Mouse (Mus musculus) cerebral cortex, adult 2 months (tissue): ENCODE measurements around the gene Tmem40.

Experiments
- WGBS: fragments of 180-500 bp; shearing (Covaris S2); methylation state at CpG from one replicate; pipeline ENCODE4 v1.1.7; 2018; 5-methylcytosine and 5-hydroxymethylcytosine counted together

The Tmem40 gene

DNA sequence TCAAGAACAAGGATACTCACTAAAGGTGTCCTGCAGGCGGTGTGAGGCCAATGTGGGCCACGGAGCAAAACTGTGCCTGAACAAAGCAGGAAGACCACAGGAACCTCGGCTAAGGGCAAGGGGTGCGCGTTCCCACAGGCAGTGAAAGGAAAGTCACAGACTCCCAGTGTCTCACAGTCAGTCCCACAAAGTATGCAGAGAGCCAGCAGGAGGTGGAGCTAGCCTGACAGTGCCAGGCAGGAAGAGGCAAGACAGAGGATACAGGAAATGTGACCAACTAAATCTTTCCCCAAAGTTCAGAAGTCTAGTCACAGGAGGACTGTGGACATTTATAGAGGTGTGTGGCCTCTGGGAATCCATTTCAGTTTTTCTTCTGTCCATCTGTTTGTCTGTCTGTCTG, 59.3 kb downstream of the Tmem40 start:
- WGBS: 77% methylated on average over 5 of the region's 5 CpGs

DNA sequence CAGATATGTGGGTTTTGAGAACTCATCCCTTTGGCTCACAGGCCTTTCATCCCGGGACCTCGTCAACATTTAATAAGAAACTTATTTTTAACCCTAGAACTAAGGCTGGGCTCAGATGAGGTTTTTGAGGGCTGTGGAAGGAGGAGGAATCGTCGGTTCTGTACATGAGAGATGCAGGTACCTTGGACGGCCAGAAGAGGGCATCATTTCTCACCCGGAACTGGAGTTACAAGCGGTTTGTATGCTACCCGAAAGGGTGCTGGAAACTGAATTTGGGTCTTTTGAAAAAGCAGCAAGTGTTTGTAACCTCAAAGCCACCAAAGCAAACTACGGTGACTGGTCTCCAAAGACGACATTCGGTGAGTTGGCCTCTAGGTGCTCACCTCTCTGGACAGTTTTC, 60.9 kb downstream of the Tmem40 start:
- 71% methylated on average over 11 of the region's 11 CpGs for WGBS

DNA sequence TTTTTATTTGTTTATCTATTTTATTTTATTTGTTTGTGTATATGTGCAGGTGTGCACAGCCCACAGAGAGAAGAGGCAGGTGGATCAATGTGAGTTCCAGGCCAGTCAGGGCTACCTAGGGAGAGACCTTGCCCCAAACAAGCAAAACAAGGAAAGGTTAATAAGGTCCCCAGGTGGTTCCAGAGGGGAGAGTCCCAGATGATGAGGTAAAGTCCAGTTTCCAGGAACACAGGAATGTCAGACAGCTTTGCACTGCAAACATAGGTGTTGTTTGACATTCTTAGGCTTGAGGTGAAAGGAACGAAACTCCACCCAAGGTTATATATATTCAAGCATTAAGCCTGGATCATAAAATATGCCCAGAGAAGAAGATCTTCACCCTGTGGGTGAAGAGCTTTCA, 61.4 kb downstream of the Tmem40 start:
- WGBS: 98% methylated on average over 1 of the region's 1 CpGs

DNA sequence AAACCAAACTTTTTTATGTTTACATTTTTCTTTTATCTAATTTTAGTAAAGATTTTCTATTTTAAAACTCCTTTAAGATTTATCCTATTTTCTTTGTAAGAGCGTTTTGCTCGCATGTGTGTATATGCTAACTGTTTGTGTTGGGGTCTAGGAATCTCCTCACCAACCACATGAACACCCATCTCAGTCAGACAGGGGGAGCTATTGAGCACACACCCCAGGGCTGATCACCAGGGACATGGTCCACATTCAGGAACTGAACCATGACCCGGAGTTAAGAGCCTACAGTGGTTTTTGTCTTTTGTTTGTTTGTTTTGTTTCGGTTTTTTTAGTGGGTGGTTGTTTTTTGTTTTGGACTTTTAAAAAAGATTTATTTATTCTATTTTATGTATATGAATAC, 63.5 kb downstream of the Tmem40 start:
- WGBS: 73% methylated on average over 4 of the region's 4 CpGs

DNA sequence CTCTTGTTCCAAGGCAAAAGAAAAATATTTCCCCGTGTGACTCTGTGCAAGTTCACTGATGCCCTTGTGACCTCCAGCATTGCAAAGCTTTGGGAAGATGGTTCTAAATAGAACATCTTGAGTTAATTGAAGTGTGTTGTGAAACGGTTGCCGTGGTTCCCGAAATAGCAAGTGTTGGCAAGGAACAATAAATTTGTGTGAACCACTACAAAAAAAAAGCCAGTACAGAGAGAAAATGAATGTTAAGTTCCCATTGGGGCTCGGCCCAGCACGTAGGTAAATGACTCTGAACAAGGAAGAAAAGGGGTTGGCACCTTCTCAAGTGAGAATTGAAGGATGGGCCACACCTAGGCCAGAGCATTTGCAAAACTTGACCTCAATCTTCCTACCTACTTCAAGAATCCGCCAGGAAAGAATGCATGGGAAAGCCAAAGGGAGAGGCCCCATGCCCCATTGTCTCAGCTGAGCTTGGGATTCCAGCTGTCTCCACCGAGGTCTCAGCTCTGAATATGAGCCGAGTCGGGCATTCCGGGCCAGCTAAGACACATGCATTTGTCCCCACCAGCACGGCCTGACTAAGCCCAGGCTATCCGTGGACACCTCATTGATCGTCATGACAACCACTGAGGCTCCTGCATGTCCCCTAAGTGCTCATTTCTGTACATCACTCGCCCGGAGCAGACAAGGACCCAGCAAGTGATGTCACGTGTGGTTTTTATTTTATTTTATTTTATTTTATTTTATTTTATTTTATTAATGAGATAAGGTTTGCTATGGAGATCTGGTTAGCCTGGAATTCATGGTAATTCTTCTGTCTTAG, 64.3 kb downstream of the Tmem40 start:
- WGBS: 47% methylated on average over 17 of the region's 17 CpGs

DNA sequence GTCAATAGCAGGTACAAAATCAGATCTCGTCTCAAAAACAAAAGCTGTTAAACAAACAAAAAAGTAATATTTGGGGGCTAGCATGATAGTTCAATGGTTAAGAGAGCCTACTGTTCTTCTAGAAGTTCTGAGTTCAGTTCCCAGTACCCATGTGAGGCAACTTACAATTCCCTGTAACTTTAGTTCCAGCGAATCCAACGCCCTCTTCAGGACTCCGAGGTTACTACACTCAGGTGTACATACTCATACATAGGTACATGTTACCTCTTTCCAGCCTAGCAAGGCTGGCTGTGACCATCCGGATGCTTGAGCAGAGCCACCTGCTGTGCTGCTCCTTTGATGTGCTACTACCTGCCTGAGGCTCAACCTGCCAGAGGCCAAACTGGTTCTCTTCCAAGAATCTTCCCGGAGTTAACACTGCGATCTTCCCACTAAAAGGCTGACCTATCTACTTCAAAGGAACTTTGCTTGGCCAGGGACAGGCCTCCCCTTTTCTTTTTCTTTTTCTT, 65.4 kb downstream of the Tmem40 start:
- WGBS: 87% methylated on average over 7 of the region's 7 CpGs

DNA sequence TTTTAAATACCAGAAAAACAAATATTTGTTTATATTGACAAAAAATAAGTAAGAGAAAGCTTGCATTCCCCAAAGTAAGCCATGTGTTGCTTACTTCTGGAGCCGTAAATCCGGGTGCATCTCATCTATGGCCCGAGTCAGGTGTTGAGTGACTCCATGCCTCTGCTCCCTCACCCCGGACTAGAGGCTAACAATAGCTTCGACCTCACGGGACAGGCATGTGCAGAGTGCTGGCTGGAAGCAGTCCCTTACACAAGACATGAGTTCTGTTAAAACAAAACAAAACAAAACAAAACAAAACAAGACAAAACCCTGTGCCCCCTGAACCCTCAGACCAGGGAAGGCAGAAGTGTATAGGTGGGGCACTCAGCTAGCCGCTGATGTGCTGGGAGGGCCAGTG, 67.1 kb downstream of the Tmem40 start:
- WGBS: 53% methylated on average over 7 of the region's 7 CpGs

DNA sequence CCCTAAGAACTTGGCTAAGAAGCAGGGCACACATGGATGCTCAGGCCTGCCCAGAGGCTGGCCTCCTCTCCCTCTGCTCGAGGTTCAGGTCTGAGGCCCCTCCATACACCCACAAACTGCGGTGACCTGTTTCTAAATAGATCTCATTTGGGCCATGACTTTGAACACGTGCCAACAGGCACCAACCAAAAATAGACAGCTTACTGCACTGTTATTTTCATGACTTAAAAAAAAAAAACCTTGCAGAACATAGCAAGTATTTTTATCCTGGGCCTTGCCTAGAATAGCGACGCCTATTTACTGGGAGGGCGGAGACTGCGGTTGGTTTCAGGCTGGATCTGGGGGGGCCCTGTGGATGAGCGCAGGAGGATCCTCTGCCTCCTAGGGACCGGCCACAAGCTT, 67.8 kb downstream of the Tmem40 start:
- WGBS: 28% methylated on average over 9 of the region's 9 CpGs

DNA sequence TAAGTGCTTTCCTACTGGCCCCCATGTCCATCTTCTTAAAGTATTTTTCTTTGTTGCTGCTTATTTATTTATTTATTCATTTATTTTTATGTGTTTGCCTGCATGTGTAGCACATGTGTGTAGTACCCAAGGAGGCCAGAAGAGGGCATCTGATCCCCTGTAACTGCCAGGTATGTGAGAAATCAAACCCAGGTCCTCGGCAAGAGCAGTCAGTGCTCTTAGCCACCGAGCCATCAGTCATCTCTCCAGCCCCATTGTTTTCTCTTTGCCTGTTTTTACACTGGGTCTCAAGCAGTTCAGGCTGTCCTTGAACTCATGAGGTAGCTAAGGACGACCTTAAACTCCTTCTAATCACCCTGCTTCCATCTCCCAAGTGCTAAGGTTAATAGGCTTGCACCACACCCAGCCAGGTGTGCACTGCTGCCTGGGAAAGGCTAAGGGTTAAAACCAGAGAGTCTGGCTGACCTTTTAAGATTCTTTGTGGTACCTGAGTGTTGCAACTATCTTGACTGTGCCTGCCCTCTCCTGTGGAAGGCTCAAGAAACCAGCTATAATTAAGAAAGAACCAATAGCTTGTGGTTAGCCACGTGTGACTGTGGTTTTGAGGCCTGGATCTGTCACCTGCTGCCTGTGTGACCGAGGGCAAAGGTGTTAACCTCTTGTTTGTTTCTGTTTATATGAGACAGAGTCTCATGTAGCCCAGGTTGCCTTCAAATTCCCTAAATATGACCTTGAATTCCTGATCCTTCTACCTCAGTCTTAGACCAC, 69.1 kb downstream of the Tmem40 start:
- 82% methylated on average over 5 of the region's 5 CpGs for WGBS

DNA sequence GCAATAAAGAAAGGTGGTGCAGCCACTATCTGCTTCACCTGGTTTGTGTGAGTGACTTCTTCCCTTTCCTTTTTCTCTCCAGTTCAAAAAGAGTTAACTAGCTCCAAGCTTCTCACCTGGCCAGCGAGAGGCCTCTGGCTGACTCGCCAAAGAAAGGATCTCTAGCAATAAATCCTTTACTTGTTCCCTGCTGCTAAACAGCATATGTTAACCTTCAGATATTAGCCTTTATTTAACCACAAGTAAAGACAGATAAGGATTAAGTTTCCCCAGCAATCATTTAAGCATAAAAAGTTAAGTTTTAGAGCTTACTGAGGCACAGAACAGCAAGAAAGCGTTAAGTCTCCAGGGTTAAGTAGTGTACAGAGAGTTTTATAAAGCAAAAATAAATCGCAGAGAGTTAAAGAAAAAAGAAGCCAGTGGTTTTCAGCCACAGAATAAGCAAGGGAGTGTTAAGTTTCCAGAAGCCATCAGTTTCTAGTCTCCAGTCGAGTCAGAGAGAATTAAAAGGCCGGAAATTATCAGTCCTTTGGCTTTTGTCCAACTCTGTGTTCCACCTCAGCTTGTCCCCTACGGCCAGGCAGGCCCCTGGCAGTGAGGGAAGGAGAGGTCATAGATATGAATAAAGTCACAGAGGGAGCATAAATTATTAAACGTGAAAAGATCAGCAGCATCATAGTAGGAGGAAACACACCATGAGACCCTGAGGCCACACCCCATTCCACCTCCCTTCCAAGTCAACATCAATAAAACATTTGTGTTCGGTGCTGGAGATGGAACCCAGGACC, 69.9 kb downstream of the Tmem40 start:
- WGBS: 67% methylated on average over 9 of the region's 9 CpGs

DNA sequence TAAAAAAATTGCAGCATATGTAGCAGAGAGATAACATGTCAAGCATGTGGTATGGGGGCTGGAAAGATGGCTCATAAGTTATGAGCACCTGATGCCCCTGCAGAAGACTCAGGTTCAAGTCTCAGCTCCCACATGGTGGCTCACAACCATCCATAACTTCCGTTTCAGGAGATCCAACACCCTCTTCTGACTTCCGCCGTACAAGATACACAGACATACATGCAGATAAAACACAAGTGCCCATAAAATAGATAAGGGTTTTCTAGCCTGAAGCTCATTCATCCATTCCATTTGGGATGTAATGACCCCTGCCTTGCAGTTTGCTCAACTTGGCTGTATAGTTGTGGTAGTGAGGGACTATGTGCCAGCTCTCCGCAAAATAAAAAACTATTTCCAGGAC, 72.1 kb downstream of the Tmem40 start:
- WGBS: 93% methylated on average over 4 of the region's 4 CpGs

DNA sequence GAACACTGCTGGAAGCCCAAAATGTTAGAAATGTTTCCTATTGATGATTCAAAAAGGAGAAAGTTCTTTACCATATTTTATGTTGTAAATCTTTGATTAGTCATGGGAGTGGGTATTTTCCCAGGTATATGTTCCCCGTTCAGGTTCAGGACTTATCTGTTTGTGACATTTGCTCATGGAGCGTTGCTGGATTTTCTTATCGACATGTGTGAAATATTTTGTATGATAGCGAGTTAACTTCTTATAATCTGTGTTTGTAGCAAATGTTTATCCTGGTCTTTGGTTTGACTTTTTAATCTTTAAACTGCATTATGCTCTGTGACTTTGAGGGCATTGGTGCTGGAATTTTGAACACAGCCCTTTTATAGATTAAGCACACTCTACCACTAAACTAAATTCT, 73.6 kb downstream of the Tmem40 start:
- WGBS: 91% methylated on average over 4 of the region's 4 CpGs

DNA sequence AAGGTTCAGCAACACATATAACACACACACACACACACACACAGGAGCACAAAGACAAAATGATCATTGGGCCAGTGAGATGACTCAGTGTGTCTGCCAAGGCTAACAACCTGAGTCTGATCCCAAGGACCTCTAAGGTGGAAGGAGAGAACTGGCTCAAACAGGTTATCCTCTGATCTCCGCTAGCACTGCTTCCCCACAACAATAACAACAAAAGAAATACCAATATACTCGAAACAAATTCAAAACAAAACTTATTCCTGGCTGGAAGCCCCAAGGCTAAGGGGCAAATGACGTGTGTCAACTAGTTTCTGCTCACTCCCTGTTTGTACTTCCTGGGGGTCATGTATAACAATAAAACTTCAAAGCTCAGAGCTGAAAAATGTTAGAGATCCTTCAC, 74.5 kb downstream of the Tmem40 start:
- WGBS: 75% methylated on average over 3 of the region's 3 CpGs

DNA sequence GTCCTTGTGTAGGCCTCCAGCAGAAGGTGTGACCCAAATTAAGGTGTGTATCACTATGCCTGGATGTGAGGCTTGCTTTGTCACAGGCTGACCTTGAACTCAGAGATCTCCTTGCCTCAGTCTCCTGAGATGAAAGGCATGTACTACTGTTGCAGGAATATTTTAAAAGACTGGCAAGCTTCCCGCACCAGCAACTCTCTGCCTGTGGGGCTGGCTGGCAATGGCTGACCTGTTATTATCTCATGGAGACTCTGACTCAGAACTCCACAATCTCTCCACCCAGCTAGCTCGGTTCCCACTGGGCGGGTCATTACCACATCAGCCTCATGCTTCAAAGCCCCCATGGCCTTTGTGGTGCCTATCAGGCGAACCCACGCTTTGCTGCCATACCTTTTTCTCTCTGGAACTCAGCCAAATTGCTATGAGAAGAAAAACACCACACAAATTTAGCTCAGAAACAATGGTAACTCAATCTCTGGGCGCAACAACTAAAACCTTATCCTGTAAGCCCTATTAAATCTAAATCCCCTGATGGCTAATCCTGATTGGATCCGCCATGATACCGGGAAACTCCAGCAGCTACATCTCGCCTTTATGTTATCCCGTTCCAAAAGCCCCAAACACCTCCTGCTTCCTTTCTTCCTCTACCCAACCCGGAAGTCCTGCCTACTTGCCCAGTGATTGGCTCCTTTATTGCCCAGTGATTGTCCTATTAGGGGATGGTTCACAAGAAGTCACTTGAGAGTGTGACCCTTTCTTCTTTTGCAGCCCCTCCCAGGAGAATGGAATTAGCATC, 77.2 kb downstream of the Tmem40 start:
- WGBS: 55% methylated on average over 11 of the region's 11 CpGs

DNA sequence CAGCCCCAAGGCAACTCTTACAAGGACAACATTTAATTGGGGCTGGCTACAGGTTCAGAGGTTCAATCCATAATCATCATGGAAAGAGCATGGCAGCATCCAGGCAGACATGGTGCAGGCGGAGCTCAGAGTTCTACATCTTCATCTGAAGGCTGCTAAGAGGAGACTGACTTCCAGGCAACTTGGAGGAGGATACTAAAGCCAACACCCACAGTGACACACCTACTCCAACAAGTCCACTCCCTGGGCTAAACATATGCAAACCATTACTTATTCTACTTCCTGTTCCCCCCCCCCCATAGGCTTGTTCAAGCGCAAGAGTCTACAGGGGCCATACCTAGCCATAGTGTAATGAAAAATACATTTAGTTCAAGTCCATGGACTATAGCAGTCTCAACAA, 77.9 kb downstream of the Tmem40 start:
- WGBS: 98% methylated on average over 2 of the region's 2 CpGs

DNA sequence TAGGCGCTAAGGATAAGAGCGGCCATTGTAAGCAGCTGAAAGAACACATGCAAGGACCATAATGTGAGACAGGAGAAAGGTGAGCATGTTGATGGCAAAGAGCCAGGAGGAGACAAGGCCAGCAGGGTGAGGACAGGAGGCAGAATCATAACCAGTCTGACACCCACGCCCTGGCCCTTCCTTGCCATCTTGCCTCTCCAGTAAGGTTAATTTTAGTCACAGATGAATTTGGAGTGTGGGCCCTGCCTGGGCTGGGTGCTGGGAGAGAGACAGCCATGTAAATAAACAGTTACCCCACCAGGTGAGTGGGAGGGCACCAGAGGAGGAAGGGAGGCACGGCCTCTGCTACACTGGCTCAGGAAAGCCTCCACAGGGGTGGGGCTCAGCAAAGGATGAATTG, 81.1 kb downstream of the Tmem40 start:
- WGBS: 77% methylated on average over 4 of the region's 4 CpGs
